Mouse (Mus musculus): ENCODE results near the gene Stx8. TPM values are rescaled to one million over a fixed set of nuclear protein-coding genes. Genes with fewer than 3 reads are reported as not detected.

Stx8 gene
- polyA plus RNA-seq, 1 experiment from 2014 or later: 50.6 TPM

- no peak overlapping the region for H3K9ac ChIP-seq
- H3K9me3 ChIP-seq: no peaks in the 10 kb centered on the region
- H3K4me1 ChIP-seq: peaks cover 10% of the 10 kb centered on the region
- H3K4me2 ChIP-seq: no peak overlapping the region
- H3K4me3 ChIP-seq: no peak overlapping the region
- no peak for ATAC-seq (ENCODE audit: extremely low read depth, insufficient number of reproducible peaks, low FRiP score, low TSS enrichment)
- H3K27me3 ChIP-seq (replicated peaks): no peaks in the 10 kb centered on the region
- H3K36me3 ChIP-seq: no peaks in the 10 kb centered on the region
- no peak overlapping the region for H3K27ac ChIP-seq (replicated peaks)
- WGBS: 78% methylated on average over 4 of the region's 4 CpGs
Observed at GRCm38 (mm10) chr11:68035303-68035891, 69.4 kb downstream of the Stx8 start.

GRCm38 (mm10) chr11:68036133-68036959, 70.4 kb downstream of the Stx8 start:
- H3K9ac ChIP-seq: no peak overlapping the region
- ATAC-seq (ENCODE audit: extremely low read depth, insufficient number of reproducible peaks, low FRiP score, low TSS enrichment): no peak
- no peaks in the 10 kb centered on the region for H3K27me3 ChIP-seq (replicated peaks)
- no peaks in the 10 kb centered on the region for H3K9me3 ChIP-seq
- no peak overlapping the region for H3K4me2 ChIP-seq
- WGBS: 76% methylated on average over 20 of the region's 20 CpGs
- no peak overlapping the region for H3K27ac ChIP-seq (replicated peaks)
- no peaks in the 10 kb centered on the region for H3K36me3 ChIP-seq
- no peak overlapping the region for H3K4me3 ChIP-seq
- peaks cover 6% of the 10 kb centered on the region; the same call in 1 of the 2 replicates for H3K4me1 ChIP-seq

- no peak overlapping the region for H3K4me2 ChIP-seq
- no peaks in the 10 kb centered on the region for H3K36me3 ChIP-seq
- H3K4me1 ChIP-seq: peaks cover 6% of the 10 kb centered on the region; the same call in 1 of the 2 replicates
- H3K4me3 ChIP-seq: no peak overlapping the region
- no peaks in the 10 kb centered on the region for H3K27me3 ChIP-seq (replicated peaks)
- 74% methylated on average over 9 of the region's 9 CpGs for WGBS
- no peak overlapping the region for H3K27ac ChIP-seq (replicated peaks)
- ATAC-seq (ENCODE audit: extremely low read depth, insufficient number of reproducible peaks, low FRiP score, low TSS enrichment): no peak
- H3K9ac ChIP-seq: no peak overlapping the region
- H3K9me3 ChIP-seq: no peaks in the 10 kb centered on the region
Observed at GRCm38 (mm10) chr11:68037093-68037492, 71.1 kb downstream of the Stx8 start.

GRCm38 (mm10) chr11:68038101-68038500, 72.1 kb downstream of the Stx8 start:
- no peak for ATAC-seq (ENCODE audit: extremely low read depth, insufficient number of reproducible peaks, low FRiP score, low TSS enrichment)
- H3K4me1 ChIP-seq: peaks cover 6% of the 10 kb centered on the region; the same call in 1 of the 2 replicates
- no peak overlapping the region for H3K4me2 ChIP-seq
- no peak overlapping the region for H3K27ac ChIP-seq (replicated peaks)
- no peak overlapping the region for H3K9ac ChIP-seq
- no peaks in the 10 kb centered on the region for H3K36me3 ChIP-seq
- 80% methylated on average over 2 of the region's 2 CpGs for WGBS
- no peaks in the 10 kb centered on the region for H3K27me3 ChIP-seq (replicated peaks)
- H3K4me3 ChIP-seq: no peak overlapping the region
- no peaks in the 10 kb centered on the region for H3K9me3 ChIP-seq

- peaks cover 14% of the 10 kb centered on the region for H3K4me1 ChIP-seq
- no peaks in the 10 kb centered on the region for H3K9me3 ChIP-seq
- WGBS: 40% methylated on average over 11 of the region's 11 CpGs
- ATAC-seq (ENCODE audit: extremely low read depth, insufficient number of reproducible peaks, low FRiP score, low TSS enrichment): no peak
- H3K36me3 ChIP-seq: no peaks in the 10 kb centered on the region
- no peak overlapping the region for H3K27ac ChIP-seq (replicated peaks)
- H3K27me3 ChIP-seq (replicated peaks): no peaks in the 10 kb centered on the region
- H3K4me2 ChIP-seq: no peak overlapping the region
- no peak overlapping the region for H3K9ac ChIP-seq
- no peak overlapping the region for H3K4me3 ChIP-seq
Observed at GRCm38 (mm10) chr11:68044181-68044580, 78.2 kb downstream of the Stx8 start.

GRCm38 (mm10) chr11:68046916-68047315, 80.9 kb downstream of the Stx8 start:
- H3K4me1 ChIP-seq: peaks cover 14% of the 10 kb centered on the region

DNA sequence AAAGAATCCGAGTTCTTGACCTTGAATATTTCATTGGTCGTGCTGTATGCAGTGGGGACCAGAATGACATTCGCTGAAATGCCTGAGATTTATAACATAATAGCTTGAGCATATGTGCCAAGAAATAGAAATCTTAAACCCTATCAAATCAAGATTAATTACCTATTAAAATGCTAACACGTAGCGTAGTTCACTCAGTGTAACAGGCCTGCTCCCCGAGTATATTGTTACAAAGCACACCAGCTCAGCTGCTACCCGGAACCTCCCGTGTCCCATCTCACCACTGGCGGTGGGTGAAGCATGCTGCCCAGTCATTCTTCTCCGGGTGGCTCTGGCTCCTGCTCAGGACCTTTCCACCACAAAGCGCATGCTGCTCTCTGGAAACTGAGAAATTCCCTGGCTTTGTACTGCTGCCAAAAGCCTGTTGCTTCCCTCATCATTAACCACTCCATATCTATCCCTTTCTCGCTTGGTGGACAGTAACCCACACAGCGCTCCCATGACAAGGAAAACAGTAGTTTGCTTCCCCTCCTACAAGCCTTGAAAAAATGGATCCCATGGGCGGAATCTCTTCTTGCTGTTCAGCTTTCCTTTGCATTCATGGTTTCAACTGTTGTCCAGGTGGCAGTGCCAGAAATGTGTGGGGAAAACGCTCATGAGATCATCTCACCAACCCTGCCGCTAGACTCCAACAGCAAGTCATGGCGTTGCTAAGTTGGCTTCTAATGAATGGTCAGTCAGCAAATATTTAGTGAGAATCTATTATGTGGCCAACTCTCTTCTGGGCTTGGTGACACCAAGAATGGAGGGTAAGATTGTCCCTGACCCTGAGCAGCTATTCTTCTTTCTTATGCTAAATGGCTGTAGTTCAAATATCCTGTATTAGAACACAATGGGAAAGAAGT, 83.5 kb downstream of the Stx8 start:
- Histone ChIP-seq H3K27me3 (replicated peaks) (no peaks in the 10 kb centered on the region), H3K36me3 (no peaks in the 10 kb centered on the region), H3K27ac (replicated peaks) (no peak overlapping the region), H3K9ac (no peak overlapping the region), H3K4me1 (peaks cover 3% of the 10 kb centered on the region), H3K4me2 (no peak overlapping the region), H3K4me3 (no peak overlapping the region), H3K9me3 (no peaks in the 10 kb centered on the region)
- ATAC-seq (ENCODE audit: extremely low read depth, insufficient number of reproducible peaks, low FRiP score, low TSS enrichment): no peak
- WGBS: 76% methylated on average over 17 of the region's 17 CpGs

More at GRCm38 (mm10) chr11:68046916-68047315, 80.9 kb downstream of the Stx8 start:
- no peaks in the 10 kb centered on the region for H3K9me3 ChIP-seq
- ATAC-seq (ENCODE audit: extremely low read depth, insufficient number of reproducible peaks, low FRiP score, low TSS enrichment): no peak
- H3K27ac ChIP-seq (replicated peaks): no peak overlapping the region
- WGBS: 59% methylated on average over 3 of the region's 3 CpGs
- no peaks in the 10 kb centered on the region for H3K27me3 ChIP-seq (replicated peaks)
- no peak overlapping the region for H3K4me2 ChIP-seq
- H3K4me3 ChIP-seq: no peak overlapping the region
- H3K9ac ChIP-seq: no peak overlapping the region
- no peaks in the 10 kb centered on the region for H3K36me3 ChIP-seq

DNA sequence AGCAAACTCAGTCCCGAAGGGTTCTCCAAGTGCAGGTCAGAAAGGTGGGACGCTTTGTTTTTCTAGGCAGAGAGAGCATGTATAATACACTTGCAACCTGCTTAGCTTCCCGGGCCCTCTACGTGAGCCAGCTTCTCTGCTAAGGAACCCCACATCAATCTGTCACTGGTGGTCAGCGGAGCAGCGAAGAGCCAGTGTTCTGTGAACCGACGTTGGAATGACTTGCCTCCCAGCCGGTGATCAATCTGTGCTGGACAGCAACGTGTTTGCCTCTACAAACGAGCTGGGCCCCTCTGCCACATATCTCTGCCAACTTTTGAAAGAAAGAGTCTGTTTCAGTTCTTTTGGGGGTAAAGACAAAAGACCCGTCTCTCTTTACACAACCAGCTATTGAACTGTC, 84.7 kb downstream of the Stx8 start:
- H3K4me2 ChIP-seq: no peak overlapping the region
- no peak overlapping the region for H3K4me3 ChIP-seq
- no peaks in the 10 kb centered on the region for H3K27me3 ChIP-seq (replicated peaks)
- H3K36me3 ChIP-seq: no peaks in the 10 kb centered on the region
- no peaks in the 10 kb centered on the region for H3K9me3 ChIP-seq
- H3K27ac ChIP-seq (replicated peaks): no peak overlapping the region
- no peak for ATAC-seq (ENCODE audit: extremely low read depth, insufficient number of reproducible peaks, low FRiP score, low TSS enrichment)
- 63% methylated on average over 12 of the region's 12 CpGs for WGBS
- no peaks in the 10 kb centered on the region for H3K4me1 ChIP-seq
- H3K9ac ChIP-seq: no peak overlapping the region

GRCm38 (mm10) chr11:68051305-68051704, 85.3 kb downstream of the Stx8 start:
- ATAC-seq (ENCODE audit: extremely low read depth, insufficient number of reproducible peaks, low FRiP score, low TSS enrichment): no peak
- Histone ChIP-seq H3K27me3 (replicated peaks) (no peaks in the 10 kb centered on the region), H3K4me2 (no peak overlapping the region), H3K9ac (no peak overlapping the region), H3K36me3 (no peaks in the 10 kb centered on the region), H3K27ac (replicated peaks) (no peak overlapping the region), H3K4me3 (no peak overlapping the region), H3K9me3 (no peaks in the 10 kb centered on the region), H3K4me1 (no peaks in the 10 kb centered on the region)
- 88% methylated on average over 4 of the region's 4 CpGs for WGBS

DNA sequence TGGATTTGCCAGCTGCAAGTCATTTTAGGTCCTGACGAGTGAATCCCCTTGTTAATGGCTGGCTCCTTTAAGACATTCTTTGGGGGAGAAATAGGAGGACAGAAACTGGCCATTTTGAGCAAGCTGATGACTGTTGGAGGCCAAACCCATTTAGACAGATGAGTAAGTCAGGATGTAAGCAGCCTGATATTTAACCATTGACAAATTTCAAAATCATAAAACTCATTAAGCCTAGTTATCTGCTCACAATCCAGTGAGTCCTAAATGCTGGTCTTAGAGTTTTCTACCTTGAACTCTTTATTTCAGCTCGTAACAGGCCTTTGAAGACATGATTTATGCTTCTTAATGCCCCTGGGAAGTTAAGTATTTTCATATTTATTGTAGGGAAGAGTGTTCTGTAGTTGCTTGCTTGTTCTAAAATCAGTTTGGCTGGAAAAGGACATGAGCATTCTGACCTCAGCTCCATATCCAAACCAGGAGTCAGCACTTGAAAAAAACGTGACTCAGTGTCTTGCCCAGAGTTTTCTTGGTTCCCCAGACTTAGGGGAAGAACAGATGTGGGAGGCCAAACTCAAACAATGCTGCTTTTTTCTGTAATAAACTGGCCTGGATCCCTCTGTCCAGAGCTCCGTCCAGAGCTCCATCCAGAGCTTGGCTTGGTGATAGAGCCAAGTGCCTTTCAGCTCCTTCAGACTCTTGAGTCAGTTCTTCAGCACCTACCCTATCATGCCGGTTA, 92.6 kb downstream of the Stx8 start:
- Histone ChIP-seq H3K9ac (no peak overlapping the region), H3K27me3 (replicated peaks) (no peaks in the 10 kb centered on the region), H3K4me1 (peaks cover 10% of the 10 kb centered on the region), H3K27ac (replicated peaks) (no peak overlapping the region), H3K36me3 (no peaks in the 10 kb centered on the region), H3K4me2 (no peak overlapping the region), H3K9me3 (no peaks in the 10 kb centered on the region), H3K4me3 (no peak overlapping the region)
- no peak for ATAC-seq (ENCODE audit: extremely low read depth, insufficient number of reproducible peaks, low FRiP score, low TSS enrichment)
- 53% methylated on average over 5 of the region's 5 CpGs for WGBS

DNA sequence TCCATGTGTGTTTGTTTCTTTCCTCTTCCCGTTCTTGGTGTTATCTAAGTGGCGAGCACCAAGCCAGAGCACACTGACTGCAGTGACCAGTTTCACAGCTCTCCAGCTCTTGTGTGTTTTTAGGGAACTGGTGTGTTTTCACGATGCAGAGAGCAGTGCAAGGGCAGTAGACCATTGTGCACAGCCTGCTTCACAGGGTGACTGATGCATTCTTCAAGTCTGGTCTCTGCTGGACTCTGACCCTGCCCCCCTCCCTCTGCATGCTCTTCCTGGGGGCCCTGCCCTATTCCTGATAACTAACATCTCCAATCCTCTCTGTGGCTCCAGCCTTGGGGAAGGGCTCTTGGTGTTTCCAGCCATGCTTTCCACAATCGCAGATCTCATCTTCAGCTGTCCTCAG, 94.7 kb downstream of the Stx8 start:
- ATAC-seq (ENCODE audit: extremely low read depth, insufficient number of reproducible peaks, low FRiP score, low TSS enrichment): no peak
- H3K27me3 ChIP-seq (replicated peaks): no peaks in the 10 kb centered on the region
- H3K9me3 ChIP-seq: no peaks in the 10 kb centered on the region
- 37% methylated on average over 4 of the region's 4 CpGs for WGBS
- H3K27ac ChIP-seq (replicated peaks): no peak overlapping the region
- H3K4me3 ChIP-seq: no peak overlapping the region
- H3K36me3 ChIP-seq: no peaks in the 10 kb centered on the region
- no peak overlapping the region for H3K9ac ChIP-seq
- H3K4me2 ChIP-seq: no peak overlapping the region
- H3K4me1 ChIP-seq: peaks cover 10% of the 10 kb centered on the region
